Mouse (Mus musculus) skeletal muscle tissue, postnatal 0 days (tissue): Measurements from ENCODE around the gene Fads6. TPM values are rescaled to one million over a fixed set of nuclear protein-coding genes. Genes with fewer than 3 reads are reported as not detected.

Source experiments
- microRNA-seq, 2 experiments: library from miRNA; unstranded; fragments of <30 nt; microRNA quantifications; one replicate each; pipeline ENCODE4; 2016
- polyA plus RNA-seq: library from polyadenylated mRNA; unstranded; fragments of >200 nt; fragmentation: Nextera tagmentation; extraction: Ambion mirVana; gene quantifications from 2 replicates; pipeline ENCODE4 v1.2.1, GENCODE M21; 2015

The Fads6 gene
- 0.06 and 0.09 TPM in 2 replicates for polyA plus RNA-seq

DNA sequence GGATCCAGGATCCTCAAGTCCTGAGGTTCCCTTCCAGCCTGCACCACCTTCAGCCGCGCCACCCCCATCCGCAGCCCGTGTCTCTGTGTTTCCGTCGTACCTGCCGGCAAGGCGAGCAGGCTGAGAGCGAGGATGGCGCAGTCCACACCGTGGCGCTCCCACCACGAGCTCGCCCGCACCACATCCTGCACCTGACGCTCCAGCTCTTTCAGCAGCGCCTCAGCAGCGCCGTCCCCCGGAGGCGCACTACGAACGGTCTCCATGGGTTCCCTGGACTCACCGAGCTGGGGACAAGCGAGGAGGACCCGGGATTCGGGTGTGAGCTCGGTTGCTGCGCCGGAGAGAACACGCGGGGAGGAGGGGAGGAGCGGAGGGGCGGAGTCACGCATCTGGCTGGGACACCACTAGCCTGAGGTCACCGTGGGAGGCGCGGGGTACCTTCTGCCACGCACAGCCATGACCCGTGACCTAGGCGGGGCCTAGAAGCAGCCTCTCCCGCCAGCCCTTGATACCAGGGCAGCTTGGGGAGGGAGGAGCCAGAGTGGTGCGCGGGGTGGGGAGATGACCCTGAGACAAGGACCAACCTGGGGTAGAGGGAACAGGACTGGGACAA, at the start of gene Fads6:
Gene Fads6, minus strand, starts transcription at position 450 of the 613 bp plus-strand sequence.

GRCm38 (mm10) chr11:115334531-115334930, 37.1 kb upstream of the Fads6 start, which contains the start of gene Otop3:
TSS of gene Otop3 (plus strand) at chr11:115334731.

DNA sequence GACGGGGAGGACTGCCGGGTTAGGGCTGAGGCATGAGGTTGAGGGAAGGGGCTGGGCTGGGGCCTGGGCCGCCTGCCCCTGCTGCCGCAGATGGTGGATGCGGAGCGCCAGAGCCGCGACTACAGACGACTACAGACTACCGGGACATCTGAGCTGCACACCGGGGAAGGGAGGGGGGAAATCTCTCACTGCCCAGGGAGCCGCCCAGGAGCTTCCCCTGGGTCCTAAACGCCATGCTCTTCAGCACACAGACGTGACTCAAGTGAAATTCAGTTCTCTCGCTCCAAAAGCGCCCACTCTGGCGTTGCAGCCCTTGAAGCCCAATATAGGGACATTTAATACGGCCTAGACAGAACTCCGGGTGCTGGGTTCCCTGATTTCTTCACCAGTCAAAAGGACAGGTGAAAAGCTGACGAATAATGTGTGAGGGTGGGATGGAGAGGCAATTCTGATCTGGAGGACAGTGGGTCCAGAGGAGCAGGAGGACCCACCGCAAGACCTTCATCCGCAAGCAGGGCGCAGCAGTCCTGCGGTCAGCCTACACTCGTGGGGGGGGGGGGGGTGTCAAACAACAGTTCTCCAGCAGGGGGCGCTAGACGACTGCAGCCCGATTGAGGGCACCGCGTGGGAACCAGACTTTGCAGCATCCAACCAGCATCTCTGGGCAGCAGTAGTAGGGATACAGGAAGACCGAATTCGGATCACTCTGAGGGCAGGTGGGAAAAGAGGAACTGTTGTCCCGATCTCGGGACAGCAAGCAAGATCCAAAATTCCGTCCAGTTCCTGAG, 24.6 kb upstream of the Fads6 start, which contains the start of gene Ush1g:
Gene Ush1g, minus strand, starts transcription at position 136 of the 788 bp plus-strand sequence.

GRCm38 (mm10) chr11:115306863-115307262, 9.4 kb upstream of the Fads6 start, which contains the start of gene Otop2:
TSS of gene Otop2 (plus strand) at chr11:115307163.

GRCm38 (mm10) chr11:115276780-115277603, 20.5 kb downstream of the Fads6 start, which contains the start of gene Fdxr:
TSS of gene Fdxr (minus strand) at chr11:115277050.

DNA sequence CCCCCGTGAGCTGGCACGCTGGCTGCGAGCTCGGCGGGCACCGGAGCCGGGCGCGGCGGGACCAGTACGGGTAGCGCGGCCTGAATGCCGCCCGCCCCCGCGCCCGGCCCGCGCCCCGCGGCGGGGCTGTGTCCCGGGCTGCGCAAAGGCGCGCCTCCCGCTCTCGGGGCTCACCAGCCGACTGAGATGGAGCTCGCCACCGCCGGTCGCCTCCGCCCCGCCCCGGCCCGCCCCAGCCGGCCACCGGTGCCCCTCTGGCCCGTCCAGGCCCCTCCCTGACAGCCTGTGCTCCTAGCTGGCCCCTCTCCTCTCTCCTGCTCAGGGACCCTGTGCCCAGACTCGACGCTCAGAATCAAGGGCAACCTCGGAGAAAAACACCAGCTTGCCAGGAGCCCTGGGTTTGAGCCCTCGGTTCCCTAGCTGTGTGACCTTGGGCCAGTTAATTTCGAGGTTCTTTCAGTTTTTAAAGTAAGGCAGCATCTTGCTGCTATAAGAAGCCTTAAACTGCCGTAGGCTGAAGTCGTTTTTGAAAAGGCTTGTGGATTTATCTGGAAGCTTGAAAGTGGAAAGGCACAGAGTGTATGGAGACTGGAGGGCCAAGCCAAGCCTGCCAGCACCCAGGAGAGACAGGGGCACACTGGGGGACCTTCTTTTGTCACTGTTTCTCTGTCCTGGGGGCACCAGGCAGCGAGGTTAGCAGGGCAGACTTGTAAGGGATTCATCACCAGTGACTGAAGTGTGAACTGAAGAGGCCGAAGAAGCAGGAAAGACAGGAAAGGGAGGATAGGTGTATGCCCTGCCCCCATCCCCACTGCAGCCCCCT, 30.2 kb downstream of the Fads6 start, which contains the start of gene Grin2c:
Gene Grin2c, minus strand, starts transcription at position 183 of the 823 bp plus-strand sequence.

Small RNAs within 50 kb of the gene (microRNA-seq; reads per million reads assigned to microRNA genes)
- 0 reads per million in 2 experiments for gene Gm25837

Other genes starting within 250 kb of the Fads6 start
- not detected in 2 replicates for gene Cd300ld3, start 249.3 kb downstream of the Fads6 start, polyA plus RNA-seq
- gene Cd300e, start 235.5 kb downstream of the Fads6 start, polyA plus RNA-seq, result not detected in 2 replicates
- 1.1 and 1.5 TPM in 2 replicates for gene Rab37, start 206.2 kb downstream of the Fads6 start, polyA plus RNA-seq
- gene Cd300lf, start 163.7 kb downstream of the Fads6 start, polyA plus RNA-seq, result 0.62 and 0.94 TPM in 2 replicates
- gene Slc9a3r1, start 134.3 kb downstream of the Fads6 start, polyA plus RNA-seq, result 6.8 and 9.1 TPM in 2 replicates
- gene Tmem104, start 110.2 kb downstream of the Fads6 start, polyA plus RNA-seq, result 5.4 and 6.4 TPM in 2 replicates
- 16.0 and 17.3 TPM in 2 replicates for gene Nat9, start 109.8 kb downstream of the Fads6 start, polyA plus RNA-seq
- not detected in 2 replicates for gene Grin2c, start 30.4 kb downstream of the Fads6 start, polyA plus RNA-seq
- 4.2 and 6.4 TPM in 2 replicates for gene Fdxr, start 20.6 kb downstream of the Fads6 start, polyA plus RNA-seq
- 0.18 and 0.31 TPM in 2 replicates for gene Otop2, start 9.5 kb upstream of the Fads6 start, polyA plus RNA-seq
- not detected in 2 replicates for gene Ush1g, start 24.4 kb upstream of the Fads6 start, polyA plus RNA-seq
- gene Otop3, start 37.1 kb upstream of the Fads6 start, polyA plus RNA-seq, result 0.24 TPM in 1 of 2 replicates, not detected in the other
- gene Hid1, start 70.1 kb upstream of the Fads6 start, polyA plus RNA-seq, result 5.1 and 5.5 TPM in 2 replicates
- gene Cdr2l, start 84.3 kb upstream of the Fads6 start, polyA plus RNA-seq, result 5.0 and 6.7 TPM in 2 replicates
- 125 TPM in 2 replicates for gene Mrpl58, start 106.1 kb upstream of the Fads6 start, polyA plus RNA-seq
- 1,386 and 1,505 TPM in 2 replicates for gene Atp5h, start 122.3 kb upstream of the Fads6 start, polyA plus RNA-seq
- gene Kctd2, start 122.5 kb upstream of the Fads6 start, polyA plus RNA-seq, result 8.6 and 9.3 TPM in 2 replicates
- not detected in 2 replicates for gene Trim80, start 142.9 kb upstream of the Fads6 start, polyA plus RNA-seq
- 0.15 and 0.23 TPM in 2 replicates for gene Slc16a5, start 164.8 kb upstream of the Fads6 start, polyA plus RNA-seq
- gene Armc7, start 178.0 kb upstream of the Fads6 start, polyA plus RNA-seq, result 2.2 and 3.2 TPM in 2 replicates
- 27.5 and 42.0 TPM in 2 replicates for gene Nt5c, start 194.2 kb upstream of the Fads6 start, polyA plus RNA-seq
- gene Jpt1, start 216.7 kb upstream of the Fads6 start, polyA plus RNA-seq, result 563 and 597 TPM in 2 replicates
- 392 and 414 TPM in 2 replicates for gene Sumo2, start 238.6 kb upstream of the Fads6 start, polyA plus RNA-seq